Mouse (Mus musculus) liver (tissue): ENCODE measurements at regions not wholly inside any gene's neighbourhood (a gene's known extent, or its start where the extent isn't known, plus 50 kb on each side); places are given as distances from the start of the nearest gene placed in this dataset.
"Not testable (repeated sequence)": the region's sequence is repeated elsewhere in the genome, so short reads cannot be mapped to it uniquely, and the experiment has no call there.

Experiments used
- DNase-seq: peaks from one replicate; pipeline ENCODE4 v3.0.0-alpha.2; 2020; ENCODE audit warnings: mixed read lengths

DNA sequence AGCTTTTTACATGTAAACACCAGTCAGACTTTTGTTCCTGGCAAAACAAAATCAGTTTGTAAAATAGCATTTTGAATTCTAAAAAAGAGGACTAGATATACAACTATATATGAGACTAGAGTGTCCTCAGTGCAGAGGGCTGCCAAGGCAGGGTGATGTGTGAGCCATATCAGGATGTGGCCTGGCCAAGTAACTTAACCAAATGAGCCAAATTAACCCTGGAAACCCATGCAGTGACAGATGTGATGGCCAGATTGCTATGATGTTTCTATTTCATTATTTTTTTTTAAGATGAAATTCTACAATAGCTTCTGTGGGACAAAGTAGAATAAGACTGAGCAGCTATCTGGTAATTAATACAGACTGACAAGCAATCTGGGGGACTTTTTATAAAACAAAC, 181.8 kb downstream of the Nova1 start:
- DNase-seq = no peak

DNA sequence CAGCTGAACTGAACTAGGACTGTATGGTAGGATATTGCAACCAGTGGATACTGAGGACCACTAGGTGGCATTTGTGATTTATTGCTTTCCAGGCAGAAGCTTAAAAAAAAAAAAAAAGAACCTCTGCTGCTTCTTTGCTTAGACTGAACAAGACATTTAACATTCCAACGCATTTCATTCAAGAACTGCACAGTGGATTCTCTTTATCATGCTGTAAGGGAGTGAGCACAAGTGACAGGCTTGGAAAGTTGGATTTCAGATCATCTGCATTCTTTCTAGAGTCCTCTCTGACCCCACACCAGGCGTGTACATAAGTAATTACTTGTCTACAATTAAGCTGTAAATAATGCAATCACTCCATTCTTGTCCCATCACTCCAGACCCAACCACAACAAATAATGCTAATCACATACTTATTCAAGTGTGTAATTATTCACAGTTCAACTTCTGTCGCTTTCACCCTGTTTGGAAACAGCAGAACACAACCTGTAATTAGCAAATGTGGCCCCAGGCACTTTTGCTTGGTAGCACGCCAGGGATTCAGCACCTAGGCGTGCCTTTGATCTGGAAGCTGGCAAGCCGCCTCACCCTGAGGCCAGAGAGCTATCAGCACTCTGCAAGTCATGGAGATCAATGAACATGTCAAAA, 183.5 kb downstream of the Nova1 start:
- no peak for DNase-seq

DNA sequence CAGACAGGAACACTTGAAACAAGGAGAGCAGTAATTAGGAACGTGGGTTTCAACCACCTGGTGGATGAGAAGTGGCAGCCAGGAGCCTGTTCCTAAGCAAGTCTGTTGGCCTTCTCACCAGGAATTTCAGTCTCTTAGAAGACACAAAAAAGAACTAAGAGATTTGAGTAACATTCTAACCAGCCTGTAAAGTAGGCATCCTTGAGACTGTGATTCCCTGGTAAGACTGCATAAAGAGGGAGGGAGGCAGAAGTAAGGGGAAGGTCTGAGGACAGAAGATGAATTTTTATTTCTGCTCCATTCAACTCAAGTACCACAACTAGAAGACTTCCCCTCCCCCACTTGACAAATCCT, 184.0 kb downstream of the Nova1 start:
- DNase-seq = no peak

DNA sequence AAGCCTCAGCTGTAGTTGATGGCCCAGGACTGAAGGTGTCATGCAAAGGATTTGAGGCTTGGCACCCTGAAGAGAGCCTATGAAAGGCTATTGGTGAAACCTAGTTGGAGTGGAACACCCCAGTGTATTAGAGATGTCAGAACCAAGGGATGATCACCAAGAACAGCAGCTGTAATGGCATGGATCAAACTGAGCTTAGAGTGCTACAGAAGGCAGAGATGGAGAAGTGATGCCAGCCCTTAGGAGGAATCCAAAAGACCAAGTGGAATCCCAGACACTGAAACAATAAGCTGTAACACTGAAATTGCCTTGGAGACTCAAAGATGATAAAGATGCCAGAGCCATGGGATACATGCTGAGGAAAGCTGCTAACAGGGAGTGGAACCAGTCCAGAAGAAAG, 186.3 kb downstream of the Nova1 start:
- DNase-seq = not testable (repeated sequence)

DNA sequence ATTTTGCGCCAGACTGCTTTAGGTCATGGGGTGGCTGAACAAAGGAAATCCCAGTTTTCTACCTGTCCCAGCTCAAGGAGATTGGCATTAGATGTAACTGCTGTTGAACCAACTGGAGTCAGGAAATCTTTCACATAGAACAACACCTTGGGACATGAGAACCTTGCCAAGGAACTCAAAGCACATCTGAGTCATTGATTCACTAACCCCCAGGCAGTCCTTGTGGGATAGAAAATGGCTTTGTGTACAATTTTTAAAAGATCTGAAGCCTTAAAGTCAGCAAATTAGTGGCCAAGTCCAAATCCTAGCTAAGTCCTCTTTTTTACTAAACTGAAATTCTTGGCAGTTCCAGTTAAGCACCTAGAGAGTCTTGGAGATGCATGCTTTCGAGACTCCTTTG, 191.4 kb downstream of the Nova1 start:
- no peak for DNase-seq

DNA sequence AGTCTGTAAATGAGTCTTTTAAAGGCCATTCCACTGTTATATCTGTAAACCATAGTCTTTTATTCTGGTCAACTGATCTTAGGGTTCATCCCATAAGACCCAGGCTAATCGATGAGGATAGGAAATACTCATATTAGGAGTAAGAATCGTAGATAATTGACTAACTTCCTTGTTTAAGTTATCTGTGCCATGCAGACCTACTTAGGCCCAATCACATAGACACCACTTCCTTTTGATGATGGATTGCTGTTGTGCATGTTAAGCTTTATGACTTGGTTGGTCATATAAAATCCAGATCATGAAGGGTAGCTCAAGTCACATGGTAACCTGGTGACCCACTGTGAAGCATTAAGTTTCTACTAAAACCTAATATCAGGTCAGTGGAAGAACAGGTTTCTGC, 207.3 kb downstream of the Nova1 start:
- no peak for DNase-seq

DNA sequence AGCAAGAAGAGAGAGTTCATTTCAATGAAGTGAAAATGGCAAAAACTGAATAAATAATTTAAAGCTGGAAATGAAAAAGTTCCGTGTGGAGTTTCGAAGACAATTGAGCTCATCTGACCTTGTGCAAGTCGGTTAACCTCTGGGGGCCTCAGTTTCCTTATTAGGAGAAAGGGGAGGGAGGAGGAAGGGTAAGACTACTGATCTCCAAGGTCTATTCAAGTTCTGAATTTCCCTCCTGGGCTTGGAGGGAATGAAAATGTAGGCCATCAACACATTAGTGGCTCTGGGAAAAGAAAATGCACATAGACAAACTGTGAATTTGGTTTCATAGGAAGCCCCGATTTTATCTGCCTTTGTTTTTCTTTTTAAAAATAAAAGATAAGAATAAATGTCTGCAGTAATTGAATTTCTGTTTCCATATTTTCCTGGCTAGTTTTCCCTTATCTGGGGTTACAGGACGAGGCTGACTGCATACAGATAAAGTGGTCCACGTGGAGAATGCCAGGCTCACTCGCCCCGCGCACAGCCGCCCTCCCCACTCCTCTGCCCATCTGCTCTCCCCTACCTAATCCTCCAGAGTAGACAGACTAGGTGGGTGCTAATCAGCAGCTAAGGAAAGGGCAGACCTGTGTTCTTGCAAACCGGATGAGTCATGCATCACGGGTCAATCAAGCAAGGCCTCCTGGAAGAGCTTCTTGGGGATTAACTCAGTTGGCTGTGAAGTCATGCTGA, 209.0 kb downstream of the Nova1 start:
- peak; percentile 3 for DNase-seq

DNA sequence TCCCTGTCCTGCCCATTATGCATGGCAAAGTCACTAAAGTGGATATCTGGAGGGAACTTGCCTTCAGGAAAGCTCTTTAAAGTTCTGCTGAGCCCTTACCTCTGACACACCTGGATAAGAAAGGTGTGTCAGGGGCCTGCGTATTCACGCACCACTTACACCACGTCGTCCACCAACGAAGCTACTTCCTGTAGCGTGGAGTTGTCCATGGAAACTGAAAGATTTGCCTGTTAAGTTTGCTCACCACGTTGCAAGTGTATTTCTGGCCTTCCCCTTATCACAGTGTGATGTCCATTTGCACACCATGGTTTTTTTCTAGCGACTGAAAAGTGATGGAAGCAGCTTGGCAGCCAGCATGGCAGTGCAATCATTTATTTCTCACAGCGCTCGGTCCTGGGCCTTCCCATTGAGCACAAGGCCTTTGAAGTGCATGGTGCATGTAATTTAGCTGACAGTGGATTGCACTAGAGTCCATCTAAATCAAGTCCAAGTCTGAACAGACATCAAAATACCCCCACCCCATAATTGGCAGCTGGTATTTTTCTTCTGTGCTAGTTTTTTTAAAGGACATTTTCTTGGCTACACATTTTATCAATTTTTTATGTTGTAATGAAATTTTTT, 210.3 kb downstream of the Nova1 start:
- DNase-seq = no peak

DNA sequence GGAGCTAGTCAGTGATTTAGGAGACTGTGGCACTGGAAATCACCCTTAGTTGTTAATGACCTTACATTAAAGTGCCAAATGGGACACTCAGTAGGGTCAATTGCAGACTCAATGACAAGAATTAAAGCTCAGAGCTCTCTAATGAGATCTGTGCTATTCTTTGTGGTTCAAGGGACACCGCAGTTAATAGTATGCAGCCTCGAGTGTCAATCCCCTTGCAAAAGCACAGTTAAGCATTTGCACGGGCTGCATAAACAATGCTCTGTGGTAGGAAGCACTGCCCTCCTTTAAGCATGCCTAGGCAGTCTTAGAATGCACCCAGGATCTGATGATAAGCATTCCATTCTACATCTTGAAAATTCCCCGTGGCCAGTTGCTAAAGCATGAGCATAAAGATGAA, 221.5 kb downstream of the Nova1 start:
- no peak for DNase-seq

DNA sequence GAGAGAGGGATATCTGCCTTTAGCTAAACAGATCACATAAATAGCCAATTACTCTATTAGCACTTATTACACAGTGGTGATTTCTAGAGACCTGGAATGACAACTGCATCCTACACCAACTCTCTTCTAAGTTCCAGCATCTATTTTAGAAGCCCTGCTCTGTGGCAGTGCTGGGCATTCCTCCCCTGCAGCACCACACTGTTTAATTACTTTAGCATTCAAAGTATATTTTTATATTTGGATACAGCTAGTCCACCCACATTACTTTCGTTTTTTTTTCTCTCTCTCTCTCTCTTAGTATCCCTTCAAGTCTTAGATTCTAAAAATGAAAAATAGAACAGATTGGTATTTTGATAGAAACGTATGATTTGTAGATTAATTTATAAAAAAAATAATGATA, 250.1 kb downstream of the Nova1 start:
- no peak for DNase-seq

DNA sequence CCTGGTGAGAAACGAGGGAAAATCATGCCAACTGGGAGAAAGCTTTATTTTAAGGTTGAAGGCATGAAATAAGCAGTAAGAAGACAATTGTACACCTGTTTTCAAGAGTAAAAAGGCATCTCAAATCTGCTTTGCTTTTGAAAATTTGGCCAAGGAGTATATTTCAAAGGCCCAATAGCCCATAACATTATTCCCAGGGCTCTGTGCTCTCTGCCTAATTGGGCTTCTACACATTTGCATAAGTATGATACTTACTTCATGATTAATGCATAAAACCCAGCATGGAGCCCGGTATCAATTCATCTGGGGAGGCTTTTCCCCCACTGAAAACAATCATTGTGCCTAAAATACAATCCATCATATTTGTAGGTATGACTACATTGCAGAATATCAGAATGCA, 252.4 kb downstream of the Nova1 start:
- DNase-seq = no peak

DNA sequence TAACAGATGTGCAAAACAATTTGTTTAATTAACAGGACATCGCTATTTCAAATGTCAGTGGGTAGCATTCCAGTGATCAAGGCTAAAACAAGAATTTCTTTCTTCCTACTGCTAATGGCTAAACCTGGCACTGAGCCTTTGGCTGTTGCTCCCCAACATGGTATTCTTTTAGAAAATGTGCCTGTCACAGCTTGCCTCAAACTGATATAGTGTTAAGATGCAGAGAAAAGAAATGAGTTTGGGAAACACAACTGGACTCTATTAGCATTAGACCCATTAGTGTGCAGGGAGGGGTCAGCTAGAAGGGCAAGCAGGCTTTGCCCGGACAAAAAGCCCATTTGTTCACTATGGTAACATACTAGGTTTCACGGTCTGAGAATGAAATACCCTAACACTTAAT, 297.8 kb downstream of the Nova1 start:
- DNase-seq = no peak

DNA sequence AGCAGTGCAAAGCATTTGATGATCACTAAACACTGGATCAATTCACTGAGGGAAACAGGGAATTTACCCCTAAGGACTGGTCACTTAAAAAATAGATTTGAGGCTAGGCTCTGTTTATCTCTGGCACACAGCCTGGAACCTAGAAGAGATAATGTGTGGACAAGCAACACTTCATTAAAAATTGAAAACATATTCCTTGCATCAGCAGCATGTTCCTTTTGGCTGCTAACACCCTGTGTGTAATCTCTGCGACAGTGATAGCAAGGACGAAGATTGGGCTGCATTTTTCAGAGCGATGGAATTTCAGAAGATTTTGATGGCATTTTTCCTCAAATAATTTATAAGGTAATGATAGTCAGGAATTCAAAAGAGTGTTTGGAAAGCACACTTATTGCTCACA, 310.9 kb downstream of the Nova1 start:
- DNase-seq = no peak

DNA sequence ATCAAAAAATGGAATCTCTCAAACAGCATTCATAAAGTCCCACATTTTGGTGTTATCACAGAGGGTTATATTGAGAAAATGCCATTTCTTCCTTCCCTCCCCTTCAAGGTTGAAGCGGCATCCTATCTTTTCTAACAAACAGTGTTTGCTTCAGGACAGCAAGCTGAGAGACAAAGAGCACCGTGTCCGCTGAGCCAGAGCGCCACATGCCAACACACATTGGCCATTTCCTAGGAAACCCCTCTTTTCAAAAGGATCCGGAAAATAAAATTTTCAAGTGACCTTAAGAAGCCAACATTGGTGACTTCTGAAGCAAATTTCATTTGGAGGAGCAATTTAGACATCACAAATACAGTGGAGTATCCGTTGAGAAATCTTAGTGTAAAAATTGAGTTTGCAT, 326.3 kb downstream of the Nova1 start:
- DNase-seq = no peak

DNA sequence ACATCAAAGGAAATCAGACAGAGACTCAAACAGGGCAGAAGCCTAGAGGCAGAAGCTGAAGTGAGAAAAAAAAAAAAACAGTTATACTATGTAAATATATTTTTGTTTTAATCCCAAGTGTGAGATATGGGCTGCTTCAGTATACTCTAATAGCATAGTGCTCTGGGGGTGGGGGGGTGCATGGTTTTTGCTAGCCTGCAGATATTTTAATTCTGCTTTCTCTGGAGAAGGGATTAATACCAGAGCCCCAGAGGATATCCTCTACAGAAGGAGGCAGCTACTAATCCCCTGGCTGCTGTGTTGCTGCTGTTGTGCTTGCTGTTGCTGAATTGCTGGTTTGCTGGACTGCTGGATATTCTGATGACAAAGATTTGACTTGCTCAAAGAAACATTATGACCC, 367.8 kb downstream of the Nova1 start:
- DNase-seq = no peak

DNA sequence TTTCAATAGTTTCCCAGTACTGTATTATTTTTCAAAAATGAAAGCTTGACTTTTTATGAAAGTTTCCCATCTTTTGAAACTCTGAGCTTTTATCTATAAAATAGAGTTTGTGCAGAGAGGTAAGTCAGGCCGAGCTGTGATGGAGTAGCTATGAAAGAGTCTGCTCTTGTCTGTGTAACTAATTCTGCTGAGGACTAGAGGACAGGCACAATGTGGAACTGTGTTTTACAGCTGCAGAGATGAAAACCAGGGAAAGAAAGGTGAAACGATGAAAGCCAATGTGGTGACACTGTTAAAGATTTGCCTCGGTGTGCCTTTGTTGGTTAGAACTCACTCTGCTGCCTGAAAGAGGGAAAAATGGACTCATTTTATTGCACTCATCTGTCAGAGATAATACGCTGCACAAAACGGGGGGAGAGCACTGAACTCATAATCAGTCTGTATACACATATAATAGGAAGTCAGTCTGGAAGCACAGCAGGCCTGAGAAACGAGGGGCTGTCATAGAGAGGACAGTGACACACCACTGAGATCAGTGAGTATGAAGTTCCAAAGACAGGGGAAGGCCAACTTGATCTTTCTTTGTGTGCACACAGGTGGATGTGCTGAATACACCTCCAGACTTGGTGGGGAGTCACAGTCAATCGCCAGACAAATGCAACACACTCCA, 373.9 kb downstream of the Nova1 start:
- no peak for DNase-seq

DNA sequence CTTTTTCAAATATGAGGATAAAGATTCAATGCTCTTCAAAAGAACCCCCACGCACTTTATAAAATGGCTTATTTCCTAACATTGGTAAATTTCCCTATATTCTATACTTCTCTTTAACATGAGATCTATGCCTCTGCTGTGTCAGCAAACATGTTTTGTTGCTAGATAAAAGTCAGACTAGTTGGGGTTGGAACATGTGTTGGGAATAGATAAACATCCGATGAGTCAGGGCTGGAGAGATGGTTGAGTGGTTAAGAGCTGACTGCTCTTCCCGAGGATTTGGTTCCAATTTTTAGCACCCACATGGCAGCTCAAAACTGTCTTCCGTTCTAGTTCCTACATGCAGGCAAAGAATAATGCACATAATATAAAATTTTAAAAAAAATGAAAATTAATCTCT, 399.1 kb downstream of the Nova1 start:
- DNase-seq = no peak

DNA sequence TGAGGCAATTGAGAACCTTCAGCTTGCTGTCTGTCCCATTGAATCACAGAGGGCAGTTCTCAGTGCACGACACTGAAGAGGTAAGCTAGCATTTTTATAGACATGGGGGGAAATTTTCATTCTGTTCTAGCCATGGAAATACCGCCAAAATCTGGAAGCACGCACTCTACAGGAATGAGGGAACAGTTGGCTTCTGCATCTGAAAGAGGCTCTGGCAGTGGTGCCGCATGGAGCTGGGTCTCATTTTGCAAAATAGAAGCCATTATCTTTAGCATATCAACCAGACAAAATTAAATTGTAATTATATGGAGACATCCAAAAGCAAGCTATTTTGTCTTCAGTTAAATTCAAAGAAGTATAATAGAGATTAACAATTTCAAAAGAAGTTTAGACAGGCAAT, 399.7 kb downstream of the Nova1 start:
- no peak for DNase-seq

DNA sequence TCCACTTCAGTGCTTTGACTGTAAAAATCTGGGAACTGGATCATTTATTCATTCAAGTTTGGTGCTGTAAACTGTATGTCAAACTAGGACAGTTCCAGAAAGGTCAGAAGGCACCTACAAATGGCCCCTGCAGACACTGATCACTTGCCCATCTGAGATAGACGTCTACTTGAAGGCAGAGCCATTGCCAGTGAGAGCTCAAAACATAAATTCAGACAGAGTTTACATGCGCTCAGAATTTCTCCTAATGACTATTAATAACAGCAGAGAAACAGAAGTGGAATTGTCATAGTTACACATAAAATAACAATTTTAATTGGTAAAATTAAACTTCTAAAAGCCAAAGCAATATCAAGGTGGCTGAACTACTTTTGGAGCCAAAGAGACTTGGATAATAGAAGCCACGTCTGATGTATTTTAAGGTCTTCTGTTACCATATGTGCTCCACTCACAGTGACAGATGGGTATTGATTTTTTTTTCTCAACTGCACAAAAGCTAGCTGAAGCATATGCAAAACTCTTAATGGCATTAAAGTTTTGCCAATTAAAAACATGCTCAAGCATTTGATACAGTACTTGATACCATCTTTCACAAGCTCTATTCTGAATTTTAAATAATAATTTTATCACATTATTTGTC, 401.8 kb downstream of the Nova1 start:
- no peak for DNase-seq

DNA sequence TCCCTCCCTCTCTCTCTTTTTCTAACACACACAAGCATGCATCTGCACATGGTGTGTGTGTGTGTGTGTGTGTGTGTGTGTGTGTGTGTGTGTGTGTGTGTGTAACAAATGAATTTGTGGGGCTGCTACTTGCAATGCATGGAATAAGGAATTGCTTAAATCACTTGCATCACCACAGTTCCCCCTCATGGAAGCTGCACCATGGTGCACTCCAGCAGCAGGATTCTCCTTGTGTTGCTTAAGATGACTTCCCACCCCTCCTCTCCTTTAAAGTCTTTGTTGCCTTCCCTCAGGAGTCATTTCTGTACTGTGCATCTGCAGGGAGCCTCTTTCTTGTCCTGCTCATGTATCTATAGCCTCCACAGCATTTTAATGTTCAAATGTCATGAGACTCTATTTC, 402.5 kb downstream of the Nova1 start:
- no peak for DNase-seq

DNA sequence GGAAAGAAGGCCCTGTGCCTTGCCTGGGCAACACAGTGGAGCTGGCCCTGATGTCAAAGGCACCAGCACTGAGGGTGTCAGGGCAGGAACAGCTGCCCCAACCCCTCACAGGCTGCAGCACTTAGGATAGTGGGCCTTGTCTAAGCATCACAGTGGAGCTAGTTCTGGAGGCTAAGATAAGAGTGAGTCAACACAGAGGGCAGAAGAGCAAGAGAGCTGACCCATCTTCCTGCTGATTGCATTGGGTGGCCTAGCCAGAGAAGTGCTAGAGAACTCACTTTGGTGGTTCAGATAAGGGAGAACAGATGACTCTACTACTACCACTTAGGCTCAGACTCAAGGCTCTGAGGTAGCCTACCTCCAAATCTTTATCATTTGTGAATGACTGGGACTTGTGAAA, 413.1 kb downstream of the Nova1 start:
- peak; percentile 35 for DNase-seq

DNA sequence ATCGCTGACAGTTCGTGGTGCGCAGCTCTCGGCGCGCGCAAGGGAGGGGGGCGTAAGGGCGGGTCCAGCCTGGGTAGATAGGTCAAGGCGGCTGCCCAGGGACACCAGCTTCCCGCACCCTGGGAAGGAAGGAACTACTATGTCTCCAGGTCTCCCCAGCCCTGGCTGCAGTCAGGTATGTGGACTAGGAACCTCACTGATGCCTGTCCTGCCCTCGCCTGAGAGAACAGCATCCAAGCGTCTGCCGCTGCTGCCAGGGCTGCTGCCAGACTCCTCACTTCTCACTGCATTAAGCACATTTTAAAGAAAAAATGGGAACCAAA, 419.1 kb downstream of the Nova1 start:
- peak; percentile 4 for DNase-seq

DNA sequence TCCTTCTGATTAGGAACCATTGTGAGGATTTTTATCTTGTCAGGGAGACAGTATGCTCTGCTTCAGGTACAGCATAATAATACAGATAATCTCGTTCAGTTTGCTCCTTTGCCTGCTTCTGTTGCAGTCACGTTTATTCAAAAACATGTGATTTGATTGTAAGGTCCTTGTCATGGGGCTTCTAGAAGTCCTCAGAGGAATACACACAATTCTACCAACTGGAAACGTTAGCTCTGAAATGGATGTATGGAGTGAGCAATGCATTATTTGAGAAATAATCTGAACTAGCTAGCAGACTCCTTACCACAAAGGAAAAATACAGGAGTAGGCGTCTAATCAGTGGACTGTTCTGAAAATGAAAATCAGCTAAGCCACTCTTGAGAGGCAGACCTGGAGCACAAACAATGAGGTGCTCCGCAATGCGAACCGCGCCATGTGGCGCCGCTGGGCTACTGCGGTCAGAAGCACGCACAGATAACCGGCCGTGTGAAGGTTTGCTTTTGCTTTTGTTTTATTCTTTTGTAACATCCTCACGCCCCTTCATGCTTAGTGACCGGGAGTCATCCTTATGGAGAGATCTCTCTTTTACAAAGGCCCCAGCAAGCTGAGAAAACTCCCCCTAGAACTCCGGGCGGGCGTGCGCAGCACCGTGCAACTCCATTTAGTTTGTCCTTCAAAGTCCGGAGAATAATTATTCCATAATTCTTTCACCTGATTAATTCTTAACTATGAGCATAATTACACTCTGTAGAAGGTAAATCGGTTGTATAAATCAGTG, 419.7 kb downstream of the Nova1 start:
- peak; percentile 7 for DNase-seq
